Mouse (Mus musculus) MEL (cell line): ENCODE measurements at regions not wholly inside any gene's neighbourhood (a gene's known extent, or its start where the extent isn't known, plus 50 kb on each side); places are given as distances from the start of the nearest gene placed in this dataset.

Experiments
- DNase-seq: peaks from one replicate; pipeline ENCODE4 v3.0.0; 2011; ENCODE audit warnings: low read depth, low spot score
- H3K27ac ChIP-seq: 2 replicates; pipeline ENCODE4 v1.5.1; 2012; ENCODE audit warnings: low read depth, mild to moderate bottlenecking, control low read depth, low read length, moderate library complexity; ENCODE audit not compliant: control insufficient read depth
- H3K27me3 ChIP-seq, 2 experiments: fragments of 150-350 bp in 1 of 2; sonication (generic) in 1 of 2; 2 replicates each; pipeline ENCODE4 v1.6.1; 2012; ENCODE audit warnings: low read length in 2 of 2, mild to moderate bottlenecking in 2 of 2, improper control_type of control experiment in 1 of 2, moderate library complexity in 1 of 2; ENCODE audit not compliant: insufficient read depth in 2 of 2, control insufficient read depth in 1 of 2
- H3K36me3 ChIP-seq, 2 experiments: 2 replicates each; pipeline ENCODE4 v1.6.1; 2012 to 2014; ENCODE audit warnings: low read length in 2 of 2, improper control_type of control experiment in 1 of 2, inconsistent platforms in 1 of 2, mild to moderate bottlenecking in 1 of 2; ENCODE audit not compliant: insufficient read depth in 2 of 2, control insufficient read depth in 1 of 2
- H3K4me1 ChIP-seq, 2 experiments: fragments of 150-350 bp in 1 of 2; sonication (generic) in 1 of 2; 2 replicates each; pipeline ENCODE4 v1.6.1; 2012; ENCODE audit warnings: low read length in 2 of 2, improper control_type of control experiment in 1 of 2, mild to moderate bottlenecking in 1 of 2; ENCODE audit not compliant: insufficient read depth in 2 of 2, control insufficient read depth in 1 of 2
- H3K4me3 ChIP-seq, 2 experiments: fragments of 150-350 bp in 1 of 2; sonication (generic) in 1 of 2; 2 replicates each; pipeline ENCODE4 v1.5.1; 2012; ENCODE audit warnings: low read depth in 2 of 2, low read length in 2 of 2, mild to moderate bottlenecking in 2 of 2, moderate library complexity in 2 of 2, control low read depth in 1 of 2, improper control_type of control experiment in 1 of 2; ENCODE audit not compliant: control insufficient read depth in 1 of 2, insufficient read depth in 1 of 2
- H3K79me2 ChIP-seq: 2 replicates; pipeline ENCODE4 v1.6.1; 2012; ENCODE audit warnings: mild to moderate bottlenecking, low read length, moderate library complexity; ENCODE audit not compliant: control insufficient read depth, poor library complexity, insufficient read depth
- H3K9ac ChIP-seq: 2 replicates; pipeline ENCODE4 v1.6.1; 2012; ENCODE audit warnings: low read depth, mild to moderate bottlenecking, control low read depth, low read length, moderate library complexity; ENCODE audit not compliant: control insufficient read depth, poor library complexity, severe bottlenecking
- H3K9me3 ChIP-seq: fragments of 150-350 bp; sonication (generic); replicated peaks from 2 replicates; pipeline ENCODE4 v1.6.1; 2012; ENCODE audit warnings: mild to moderate bottlenecking, low read length, improper control_type of control experiment, moderate library complexity; ENCODE audit not compliant: insufficient read depth
- BHLHE40 ChIP-seq: IDR thresholded peaks from 2 replicates; pipeline ENCODE4 v1.6.1; 2012; ENCODE audit warnings: low read depth, mild to moderate bottlenecking, inconsistent platforms, low read length, improper control_type of control experiment, borderline replicate concordance
- E2F4 ChIP-seq: IDR thresholded peaks from 2 replicates; pipeline ENCODE4 v1.6.1; 2011; ENCODE audit warnings: low read depth, low read length, improper control_type of control experiment, borderline replicate concordance
- ETS1 ChIP-seq: IDR thresholded peaks from 2 replicates; pipeline ENCODE4 v1.6.1; 2012; ENCODE audit warnings: low read depth, mild to moderate bottlenecking, inconsistent platforms, low read length, improper control_type of control experiment, moderate library complexity
- GATA1 ChIP-seq: IDR thresholded peaks from 2 replicates; pipeline ENCODE4 v1.6.1; 2011; ENCODE audit warnings: low read depth, low read length, improper control_type of control experiment
- HCFC1 ChIP-seq: IDR thresholded peaks from 2 replicates; pipeline ENCODE4 v1.6.1; 2012; ENCODE audit warnings: low read depth, mild to moderate bottlenecking, inconsistent platforms, low read length, improper control_type of control experiment, moderate library complexity
- MAFK ChIP-seq: IDR thresholded peaks from 2 replicates; pipeline ENCODE4 v1.6.1; 2011; ENCODE audit warnings: low read depth, mild to moderate bottlenecking, low read length, improper control_type of control experiment, borderline replicate concordance
- MXI1 ChIP-seq: IDR thresholded peaks from 2 replicates; pipeline ENCODE4 v1.6.1; 2011; ENCODE audit warnings: mild to moderate bottlenecking, low read depth, low read length, improper control_type of control experiment
- MYC ChIP-seq: IDR thresholded peaks from 2 replicates; pipeline ENCODE4 v1.6.1; 2011; ENCODE audit warnings: low read depth, mild to moderate bottlenecking, low read length, improper control_type of control experiment, moderate library complexity
- POLR2A ChIP-seq, 2 experiments: IDR thresholded peaks; 2 replicates each; pipeline ENCODE4 v1.6.1; 2011 to 2012; ENCODE audit warnings: low read length in 2 of 2, mild to moderate bottlenecking in 2 of 2, control low read depth in 1 of 2, improper control_type of control experiment in 1 of 2, low read depth in 1 of 2, moderate library complexity in 1 of 2; ENCODE audit not compliant: control insufficient read depth in 1 of 2, insufficient read depth in 1 of 2, poor library complexity in 1 of 2
- POLR2AphosphoS2 ChIP-seq: IDR thresholded peaks from 2 replicates; pipeline ENCODE4 v1.6.1; 2011; ENCODE audit warnings: low read length, improper control_type of control experiment
- POLR2AphosphoS5 ChIP-seq: IDR thresholded peaks from 2 replicates; pipeline ENCODE4 v1.6.1; 2012; ENCODE audit warnings: low read depth, borderline replicate concordance, mild to moderate bottlenecking, inconsistent platforms, low read length, moderate library complexity, mixed read lengths
- RCOR1 ChIP-seq: IDR thresholded peaks from 2 replicates; pipeline ENCODE4 v1.6.1; 2012; ENCODE audit warnings: low read depth, mild to moderate bottlenecking, inconsistent platforms, low read length, improper control_type of control experiment
- SIN3A ChIP-seq: IDR thresholded peaks from 2 replicates; pipeline ENCODE4 v1.6.1; 2012; ENCODE audit warnings: low read length, improper control_type of control experiment, inconsistent platforms
- SMC3 ChIP-seq: IDR thresholded peaks from 2 replicates; pipeline ENCODE4 v1.6.1; 2011; ENCODE audit warnings: low read depth, low read length, improper control_type of control experiment
- TBP ChIP-seq: IDR thresholded peaks from 2 replicates; pipeline ENCODE4 v1.8.0; 2011; ENCODE audit warnings: low read depth, low read length, improper control_type of control experiment
- TCF12 ChIP-seq: IDR thresholded peaks from 2 replicates; pipeline ENCODE4 v1.6.1; 2014; ENCODE audit warnings: low read depth, mild to moderate bottlenecking, inconsistent platforms, low read length, improper control_type of control experiment, moderate library complexity
- UBTF ChIP-seq: IDR thresholded peaks from 2 replicates; pipeline ENCODE4 v1.6.1; 2012; ENCODE audit warnings: low read depth, mild to moderate bottlenecking, inconsistent platforms, low read length, improper control_type of control experiment, moderate library complexity, borderline replicate concordance; ENCODE audit not compliant: insufficient read depth
- ZC3H11A ChIP-seq: IDR thresholded peaks from 2 replicates; pipeline ENCODE4 v1.6.1; 2012; ENCODE audit warnings: low read depth, mild to moderate bottlenecking, inconsistent platforms, low read length, improper control_type of control experiment
- ZKSCAN1 ChIP-seq: IDR thresholded peaks from 2 replicates; pipeline ENCODE4 v1.6.1; 2012; ENCODE audit warnings: low read depth, mild to moderate bottlenecking, inconsistent platforms, low read length, improper control_type of control experiment, moderate library complexity
- ZMIZ1 ChIP-seq: IDR thresholded peaks from 2 replicates; pipeline ENCODE4 v1.6.1; 2012; ENCODE audit warnings: low read depth, mild to moderate bottlenecking, inconsistent platforms, low read length, improper control_type of control experiment, moderate library complexity
- ZNF384 ChIP-seq: IDR thresholded peaks from 2 replicates; pipeline ENCODE4 v1.6.1; 2012; ENCODE audit warnings: low read depth, mild to moderate bottlenecking, inconsistent platforms, low read length, improper control_type of control experiment

DNA sequence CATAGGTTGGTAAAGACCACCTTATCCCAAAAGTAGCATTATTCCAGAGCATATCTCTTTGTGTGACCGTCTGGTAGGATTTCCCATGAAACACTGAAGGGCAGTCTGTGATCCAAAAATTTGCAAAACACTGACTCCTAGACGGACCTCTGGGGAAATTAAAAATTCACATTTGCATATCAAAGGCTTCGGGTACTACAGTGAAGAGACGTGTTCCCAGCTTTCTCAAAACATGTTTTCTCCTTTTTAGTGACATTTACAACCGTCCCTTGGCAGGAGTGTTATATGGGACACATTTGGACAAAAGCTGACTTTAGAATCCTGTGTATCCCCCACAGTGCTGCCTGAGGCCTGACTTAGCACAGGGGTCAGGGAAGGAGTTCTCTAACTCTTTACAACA, 78.8 kb upstream of the Pkdcc start:
- H3K9me3 ChIP-seq, result no peaks in the 10 kb centered on the region

DNA sequence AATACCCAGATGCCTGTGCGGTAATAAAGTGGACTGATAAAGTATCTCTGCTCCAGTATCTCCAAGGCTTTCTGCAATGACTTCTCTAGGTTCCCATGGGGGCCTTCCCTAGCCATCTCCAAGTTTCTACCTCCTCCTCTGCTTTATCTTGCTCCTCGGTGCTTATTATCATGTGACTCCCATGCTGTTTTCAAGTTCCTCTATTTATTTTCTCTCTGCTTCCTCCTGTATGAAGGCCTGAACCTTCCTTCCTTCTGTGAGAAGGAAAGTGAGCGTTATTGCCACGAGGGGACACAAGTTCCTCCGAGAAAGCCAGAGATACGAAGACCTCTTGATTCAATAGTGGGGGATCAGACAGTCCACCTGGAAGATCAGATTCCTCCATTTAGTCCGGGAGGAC, 77.4 kb upstream of the Pkdcc start:
- Histone ChIP-seq H3K9me3 (no peaks in the 10 kb centered on the region), H3K36me3 (no peaks in the 10 kb centered on the region), H3K4me1 (no peaks in the 10 kb centered on the region), H3K4me3 (no peak overlapping the region), H3K9ac (no peak overlapping the region), H3K27me3 (no peaks in the 10 kb centered on the region; a peak in 1 of 4 replicates), H3K79me2 (no peaks in the 10 kb centered on the region), H3K27ac (no peak overlapping the region)
- no peak for DNase-seq
- TF ChIP-seq GATA1, result no peak
- no peak for TF ChIP-seq ETS1
- TF ChIP-seq E2F4, result no peak
- no peak for TF ChIP-seq SIN3A
- TF ChIP-seq TCF12, result no peak
- no peak for TF ChIP-seq MAFK
- TF ChIP-seq HCFC1, result no peak
- no peak for TF ChIP-seq POLR2AphosphoS2
- no peak for TF ChIP-seq TBP
- TF ChIP-seq RCOR1, result no peak
- TF ChIP-seq SMC3, result no peak
- TF ChIP-seq BHLHE40, result no peak
- TF ChIP-seq ZC3H11A, result no peak
- no peak for TF ChIP-seq POLR2AphosphoS5
- TF ChIP-seq ZKSCAN1, result no peak
- no peak for TF ChIP-seq MXI1

More for the DNA sequence above, 78.8 kb upstream of the Pkdcc start:
- H3K27ac ChIP-seq, result no peak overlapping the region
- no peaks in the 10 kb centered on the region for H3K79me2 ChIP-seq
- no peaks in the 10 kb centered on the region for H3K4me1 ChIP-seq
- DNase-seq, result no peak
- no peaks in the 10 kb centered on the region; a peak in 1 of 4 replicates for H3K27me3 ChIP-seq
- no peak overlapping the region for H3K9ac ChIP-seq
- no peaks in the 10 kb centered on the region for H3K36me3 ChIP-seq
- TF ChIP-seq HCFC1 (no peak), ZKSCAN1 (no peak), MYC (no peak), UBTF (no peak), ZNF384 (no peak), MAFK (no peak), TBP (no peak), E2F4 (no peak), ZMIZ1 (no peak), POLR2A (IDR thresholded peaks at IDR 0.05; ENCODE audit: control insufficient read depth in 1 of 2, insufficient read depth in 1 of 2, low read depth in 1 of 2, low read length in 2 of 2, poor library complexity in 1 of 2) (no peak)
- no peak overlapping the region for H3K4me3 ChIP-seq
